Mouse (Mus musculus) limb, embryonic 15.5 days (tissue): Measurements from ENCODE around the gene Olfr125. TPM values are rescaled to one million over a fixed set of nuclear protein-coding genes. Genes with fewer than 3 reads are reported as not detected.

Experiments
- ATAC-seq: fragments of 200-750 bp; cut with Nextera tagmentation; 2 replicates; pipeline ENCODE4 v1.8.0; 2017; ENCODE audit warnings: low read depth, moderate TSS enrichment; ENCODE audit not compliant: insufficient number of reproducible peaks, low FRiP score, low TSS enrichment
- H3K27ac ChIP-seq: fragments of 300-500 bp; sonication (generic); 2 replicates; pipeline ENCODE4 v1.5.1; 2015; ENCODE audit warnings: moderate library complexity, mild to moderate bottlenecking, inconsistent platforms
- H3K27me3 ChIP-seq: fragments of 300-500 bp; sonication (generic); 2 replicates; pipeline ENCODE4 v1.6.1; 2015; ENCODE audit warnings: inconsistent platforms
- H3K36me3 ChIP-seq: fragments of 300-500 bp; sonication (generic); 2 replicates; pipeline ENCODE4 v1.6.1; 2015; ENCODE audit warnings: inconsistent platforms
- H3K4me1 ChIP-seq: fragments of 300-500 bp; sonication (generic); 2 replicates; pipeline ENCODE4 v1.6.1; 2015; ENCODE audit warnings: inconsistent platforms
- H3K4me2 ChIP-seq: fragments of 300-500 bp; sonication (generic); 2 replicates; pipeline ENCODE4 v1.6.1; 2015; ENCODE audit warnings: mild to moderate bottlenecking, inconsistent platforms
- H3K4me3 ChIP-seq: fragments of 300-500 bp; sonication (generic); 2 replicates; pipeline ENCODE4 v1.5.1; 2015; ENCODE audit warnings: mild to moderate bottlenecking, inconsistent platforms
- H3K9ac ChIP-seq: fragments of 300-500 bp; sonication (generic); 2 replicates; pipeline ENCODE4 v1.6.1; 2015; ENCODE audit warnings: inconsistent platforms
- H3K9me3 ChIP-seq: fragments of 300-500 bp; sonication (generic); 2 replicates; pipeline ENCODE4 v1.6.1; 2016; ENCODE audit warnings: inconsistent platforms
- WGBS: fragments of 180-500 bp; shearing (Covaris S2); methylation state at CpG from one replicate; pipeline ENCODE4 v1.1.7; 2015; 5-methylcytosine and 5-hydroxymethylcytosine counted together
- polyA plus RNA-seq: library from polyadenylated mRNA; unstranded; fragments of >200 nt; fragmentation: Nextera tagmentation; extraction: Ambion mirVana; gene quantifications from 2 replicates; pipeline ENCODE4 v1.2.1, GENCODE M21; 2015

Gene Olfr125
- polyA plus RNA-seq = not detected in 2 replicates

GRCm38 (mm10) chr17:37832649-37833048, at the start of gene Olfr125:
Gene Olfr125 (plus strand): TSS chr17:37832949.
- H3K4me1 ChIP-seq = no peaks in the 10 kb centered on the region
- no peak for ATAC-seq
- no peak within 1 kb of the TSS for H3K27ac ChIP-seq
- H3K36me3 ChIP-seq = no peaks in the 10 kb centered on the region
- no peaks in the 10 kb centered on the region for H3K27me3 ChIP-seq
- H3K4me3 ChIP-seq = no peak within 1 kb of the TSS
- H3K9ac ChIP-seq = no peak within 1 kb of the TSS
- H3K9me3 ChIP-seq = no peaks in the 10 kb centered on the region
- no peak within 1 kb of the TSS for H3K4me2 ChIP-seq

GRCm38 (mm10) chr17:37793229-37793628, 39.5 kb upstream of the Olfr125 start, which contains the start of gene Olfr123:
Gene Olfr123 (plus strand): TSS chr17:37793529.
- H3K27me3 ChIP-seq = no peaks in the 10 kb centered on the region
- H3K9me3 ChIP-seq = no peaks in the 10 kb centered on the region
- no peaks in the 10 kb centered on the region for H3K4me1 ChIP-seq
- no peak within 1 kb of the TSS for H3K27ac ChIP-seq
- H3K4me3 ChIP-seq = no peak within 1 kb of the TSS
- WGBS = 93% methylated on average over 2 of the region's 2 CpGs
- no peak for ATAC-seq
- no peak within 1 kb of the TSS for H3K4me2 ChIP-seq
- H3K9ac ChIP-seq = no peak within 1 kb of the TSS
- H3K36me3 ChIP-seq = no peaks in the 10 kb centered on the region

GRCm38 (mm10) chr17:37799588-37799987, 33.2 kb upstream of the Olfr125 start, which contains the start of gene Olfr124:
Gene Olfr124 (plus strand): TSS chr17:37799888.
- no peak for ATAC-seq
- 77% methylated on average over 3 of the region's 3 CpGs for WGBS
- H3K27me3 ChIP-seq = no peaks in the 10 kb centered on the region
- no peak within 1 kb of the TSS for H3K4me2 ChIP-seq
- no peaks in the 10 kb centered on the region for H3K4me1 ChIP-seq
- H3K27ac ChIP-seq = no peak within 1 kb of the TSS
- H3K36me3 ChIP-seq = no peaks in the 10 kb centered on the region
- H3K9me3 ChIP-seq = no peaks in the 10 kb centered on the region
- H3K9ac ChIP-seq = no peak within 1 kb of the TSS
- H3K4me3 ChIP-seq = no peak within 1 kb of the TSS

GRCm38 (mm10) chr17:37847183-37847582, 14.4 kb downstream of the Olfr125 start, which contains the start of gene Olfr126:
Gene Olfr126 (plus strand): TSS chr17:37847483.
- no peak within 1 kb of the TSS for H3K27ac ChIP-seq
- no peak for ATAC-seq

GRCm38 (mm10) chr17:37863901-37864300, 31.2 kb downstream of the Olfr125 start:
- no peaks in the 10 kb centered on the region for H3K27me3 ChIP-seq
- no peak overlapping the region for H3K9ac ChIP-seq
- H3K4me2 ChIP-seq = no peak overlapping the region
- 58% methylated on average over 2 of the region's 2 CpGs for WGBS
- H3K4me3 ChIP-seq = no peak overlapping the region
- no peaks in the 10 kb centered on the region for H3K9me3 ChIP-seq
- no peak overlapping the region for H3K27ac ChIP-seq
- ATAC-seq = no peak
- H3K36me3 ChIP-seq = no peaks in the 10 kb centered on the region
- H3K4me1 ChIP-seq = no peaks in the 10 kb centered on the region

More at GRCm38 (mm10) chr17:37847183-37847582, 14.4 kb downstream of the Olfr125 start, which contains the start of gene Olfr126:
- no peak within 1 kb of the TSS for H3K4me3 ChIP-seq
- H3K4me2 ChIP-seq = no peak within 1 kb of the TSS
- H3K4me1 ChIP-seq = no peaks in the 10 kb centered on the region
- H3K9ac ChIP-seq = no peak within 1 kb of the TSS
- no peaks in the 10 kb centered on the region for H3K27me3 ChIP-seq
- H3K36me3 ChIP-seq = no peaks in the 10 kb centered on the region
- no peaks in the 10 kb centered on the region for H3K9me3 ChIP-seq

GRCm38 (mm10) chr17:37869676-37870205, 37.0 kb downstream of the Olfr125 start:
- Histone ChIP-seq H3K4me2 (no peak overlapping the region), H3K4me3 (no peak overlapping the region), H3K4me1 (no peaks in the 10 kb centered on the region), H3K36me3 (no peaks in the 10 kb centered on the region), H3K27ac (no peak overlapping the region), H3K9me3 (no peaks in the 10 kb centered on the region), H3K27me3 (no peaks in the 10 kb centered on the region), H3K9ac (no peak overlapping the region)
- WGBS = 22% methylated on average over 8 of the region's 8 CpGs
- no peak for ATAC-seq

DNA sequence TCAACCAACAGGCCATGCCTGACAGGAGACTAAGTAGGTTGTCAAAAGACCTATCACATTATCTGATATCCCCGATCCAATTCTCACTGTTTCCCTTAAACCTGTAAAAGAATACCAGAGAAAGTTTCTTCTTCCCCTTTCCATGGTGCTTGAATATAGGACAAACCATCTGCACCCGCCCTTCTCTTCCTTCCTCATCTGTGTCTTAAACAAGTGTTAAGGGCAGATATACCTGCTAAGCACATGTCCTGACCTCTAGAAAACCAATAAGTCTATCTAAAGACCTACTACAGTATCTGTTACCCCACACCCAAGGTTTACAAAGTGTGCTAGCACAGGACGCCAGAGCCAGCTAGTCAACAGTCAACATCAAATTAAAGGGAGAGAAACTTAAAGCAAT, 41.1 kb downstream of the Olfr125 start:
- no peaks in the 10 kb centered on the region for H3K27me3 ChIP-seq
- H3K9me3 ChIP-seq = no peaks in the 10 kb centered on the region
- no peak for ATAC-seq
- no peak overlapping the region for H3K27ac ChIP-seq
- H3K4me3 ChIP-seq = no peak overlapping the region
- no peaks in the 10 kb centered on the region for H3K4me1 ChIP-seq
- WGBS = 78% methylated on average over 3 of the region's 3 CpGs
- no peak overlapping the region for H3K4me2 ChIP-seq
- no peak overlapping the region for H3K9ac ChIP-seq
- H3K36me3 ChIP-seq = no peaks in the 10 kb centered on the region

Other genes with a start within 250 kb of the Olfr125 start
- gene Olfr114, start 240.2 kb upstream of the Olfr125 start, polyA plus RNA-seq = not detected in 2 replicates
- not detected in 2 replicates for gene Olfr115, start 205.8 kb upstream of the Olfr125 start, polyA plus RNA-seq
- not detected in 2 replicates for gene Olfr116, start 205.8 kb upstream of the Olfr125 start, polyA plus RNA-seq
- not detected in 2 replicates for gene Olfr117, start 169.2 kb upstream of the Olfr125 start, polyA plus RNA-seq
- gene Olfr118, start 166.0 kb upstream of the Olfr125 start, polyA plus RNA-seq = not detected in 2 replicates
- not detected in 2 replicates for gene Olfr119, start 136.4 kb upstream of the Olfr125 start, polyA plus RNA-seq
- gene Olfr120, start 111.1 kb upstream of the Olfr125 start, polyA plus RNA-seq = not detected in 2 replicates
- gene Olfr121, start 84.1 kb upstream of the Olfr125 start, polyA plus RNA-seq = not detected in 2 replicates
- gene Olfr122, start 64.3 kb upstream of the Olfr125 start, polyA plus RNA-seq = not detected in 2 replicates
- not detected in 2 replicates for gene Olfr123, start 39.4 kb upstream of the Olfr125 start, polyA plus RNA-seq
- gene Olfr124, start 33.1 kb upstream of the Olfr125 start, polyA plus RNA-seq = not detected in 2 replicates
- not detected in 2 replicates for gene Olfr126, start 14.5 kb downstream of the Olfr125 start, polyA plus RNA-seq
- gene Olfr127, start 67.5 kb downstream of the Olfr125 start, polyA plus RNA-seq = not detected in 2 replicates
- gene Olfr128, start 87.6 kb downstream of the Olfr125 start, polyA plus RNA-seq = not detected in 2 replicates
- not detected in 2 replicates for gene Olfr761, start 120.1 kb downstream of the Olfr125 start, polyA plus RNA-seq
- gene Olfr129, start 227.1 kb downstream of the Olfr125 start, polyA plus RNA-seq = not detected in 2 replicates
- gene Olfr130, start 231.0 kb downstream of the Olfr125 start, polyA plus RNA-seq = not detected in 2 replicates